Mouse (Mus musculus): ENCODE measurements around the gene Pou5f1. TPM values are rescaled to one million over a fixed set of nuclear protein-coding genes. Genes with fewer than 3 reads are reported as not detected.

Gene Pou5f1
- total RNA-seq, 2 experiments from 2014 or later, result 0.32 TPM; not detected in 1

DNA sequence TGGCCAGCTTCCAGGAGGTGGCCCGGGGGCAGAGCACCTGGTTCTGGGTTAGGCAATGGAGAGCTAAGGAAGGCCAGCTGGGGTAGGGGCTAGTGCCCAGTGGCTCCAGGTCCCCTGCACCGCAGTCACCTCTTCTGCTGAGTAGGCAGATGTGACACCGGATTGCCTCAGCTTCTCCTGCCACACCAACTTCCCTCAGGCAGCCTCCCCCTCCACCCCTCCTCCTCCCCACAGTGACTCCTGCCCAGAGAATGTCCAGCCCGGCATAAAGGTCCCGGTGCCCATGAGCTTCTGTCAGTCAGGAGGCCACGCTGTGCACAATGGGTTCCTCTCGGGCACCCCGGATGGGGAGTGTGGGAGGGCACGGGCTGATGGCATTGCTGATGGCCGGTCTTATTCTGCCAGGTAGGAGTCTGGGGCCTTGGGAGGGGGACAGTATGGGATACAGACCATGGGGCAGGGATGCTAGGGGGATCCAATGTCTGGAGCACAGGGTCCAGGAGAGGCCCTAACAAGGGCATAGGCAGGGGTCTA lies 46.1 kb downstream of the Pou5f1 start, which contains the start of gene Cdsn:
Gene Cdsn (plus strand): TSS at position 248 of the 534 bp plus-strand sequence.
- no peak for DNase-seq

- DNase-seq, result no peak
These were observed 48.5 kb downstream of the Pou5f1 start for GRCm38 (mm10) chr17:35554321-35554720.

GRCm38 (mm10) chr17:35554761-35555397 lies 49.1 kb downstream of the Pou5f1 start:
- no peak for DNase-seq

- DNase-seq, result no peak
These were observed 50.5 kb downstream of the Pou5f1 start for GRCm38 (mm10) chr17:35556186-35556765.

DNA sequence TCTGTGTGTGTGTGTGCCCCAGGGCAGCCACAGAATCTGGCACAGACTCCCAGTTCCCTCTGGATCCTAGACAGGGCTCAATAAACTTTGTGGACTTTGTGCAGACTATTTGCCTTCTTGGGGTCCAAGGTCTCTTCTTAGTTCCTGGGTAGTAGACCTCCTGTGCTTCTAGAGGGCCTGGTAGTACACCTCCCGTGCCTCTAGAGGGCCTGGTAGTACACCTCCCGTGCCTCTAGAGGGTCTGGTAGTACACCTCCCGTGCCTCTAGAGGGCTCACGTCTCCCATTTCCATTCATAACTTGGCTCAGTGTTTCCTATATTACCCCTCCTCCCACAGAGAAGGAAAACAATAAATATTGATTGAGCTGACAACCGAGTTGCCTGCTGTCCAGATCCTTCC lies 51.0 kb downstream of the Pou5f1 start:
- DNase-seq, result peak in 1 of 2 experiments; percentile 25

DNA sequence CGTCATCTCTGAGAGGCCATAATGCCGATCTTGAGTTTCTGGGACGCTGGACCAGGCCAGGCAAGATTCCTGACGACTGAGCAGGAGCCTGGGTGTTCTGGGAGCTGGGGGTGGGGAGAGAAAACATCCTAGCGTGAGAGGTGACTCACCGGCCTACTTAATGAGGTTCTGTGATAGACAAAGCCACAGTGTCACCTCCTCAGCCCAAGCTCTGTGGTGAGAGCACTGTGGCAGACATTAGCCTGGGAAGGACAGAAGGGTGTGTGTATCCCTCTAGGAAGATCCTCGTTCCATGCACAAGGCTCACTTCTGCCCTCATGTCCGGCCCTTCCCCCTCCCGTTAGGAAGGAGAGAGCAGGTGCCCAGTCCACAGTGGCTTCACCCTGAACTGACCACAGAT lies 51.5 kb downstream of the Pou5f1 start:
- no peak for DNase-seq

DNA sequence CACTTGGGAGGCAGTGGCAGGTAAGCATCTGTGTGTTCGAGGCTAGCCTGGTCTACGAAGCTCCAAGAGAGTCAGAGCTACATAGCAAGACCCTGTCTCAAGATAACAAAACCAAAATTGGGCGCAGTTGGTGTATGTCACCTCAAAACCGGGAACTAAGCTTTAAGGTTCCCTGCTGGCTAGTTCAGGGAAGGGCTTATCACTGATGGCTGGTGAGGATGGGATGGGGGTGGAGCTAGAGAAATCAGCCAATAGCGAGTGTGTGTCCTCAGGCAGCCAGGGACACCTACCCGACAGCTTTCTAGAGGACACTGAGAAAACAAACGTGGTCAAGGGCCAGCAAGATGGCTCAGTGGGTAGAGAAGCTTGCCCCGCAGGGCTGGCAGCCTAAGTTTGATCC lies 52.4 kb downstream of the Pou5f1 start:
- DNase-seq, result no peak

Other genes with a start within 250 kb of the Pou5f1 start
- 10 to 100 TPM; 13.4 to 18.0 TPM for gene H2-D1, start 243.3 kb upstream of the Pou5f1 start, total RNA-seq (2021)
- under 1 TPM in 1 of 2 experiments, not detected in 1; 0.20 TPM for gene H2-Q1, start 185.6 kb upstream of the Pou5f1 start, total RNA-seq (2021)
- gene H2-Q2, start 163.8 kb upstream of the Pou5f1 start, total RNA-seq (2021), result under 1 TPM in 1 of 2 experiments, not detected in 1; 0.37 TPM
- 1 to 10 TPM; 1.3 to 2.5 TPM for gene H2-Q4, start 126.4 kb upstream of the Pou5f1 start, total RNA-seq (2021)
- gene H2-Q6, start 81.2 kb upstream of the Pou5f1 start, total RNA-seq (2021), result not detected
- gene H2-Q7, start 66.9 kb upstream of the Pou5f1 start, total RNA-seq (2021), result under 1 TPM; 0.65 to 0.88 TPM
- gene H2-Q10, start 35.9 kb upstream of the Pou5f1 start, total RNA-seq (2021), result under 1 TPM in 1 of 2 experiments, not detected in 1; 0.15 TPM
- 1 to 10 TPM; 4.3 to 5.8 TPM for gene Tcf19, start 10.8 kb downstream of the Pou5f1 start, total RNA-seq (2021)
- 10 to 100 TPM in 1 of 2 experiments, 1 to 10 TPM in 1; 9.3 to 10.0 TPM for gene Cchcr1, start 11.1 kb downstream of the Pou5f1 start, total RNA-seq (2021)
- gene Psors1c2, start 27.2 kb downstream of the Pou5f1 start, total RNA-seq (2021), result under 1 TPM; 0.42 to 0.63 TPM
- gene Cdsn, start 46.1 kb downstream of the Pou5f1 start, total RNA-seq (2021), result under 1 TPM in 1 of 2 experiments, not detected in 1; 0.40 TPM
- not detected for gene 2300002M23Rik, start 61.4 kb downstream of the Pou5f1 start, total RNA-seq (2021)
- not detected for gene Sfta2, start 95.5 kb downstream of the Pou5f1 start, total RNA-seq (2021)
- gene Gm9573, start 120.6 kb downstream of the Pou5f1 start, total RNA-seq (2021), result not detected
- gene Mucl3, start 137.7 kb downstream of the Pou5f1 start, total RNA-seq (2021), result not detected
- gene Vars2, start 161.6 kb downstream of the Pou5f1 start, total RNA-seq (2021), result 10 to 100 TPM; 41.8 to 43.4 TPM
- gene Gtf2h4, start 167.7 kb downstream of the Pou5f1 start, total RNA-seq (2021), result 10 to 100 TPM; 31.1 to 32.1 TPM
- gene Ddr1, start 198.6 kb downstream of the Pou5f1 start, total RNA-seq (2021), result 10 to 100 TPM; 62.7 to 63.9 TPM

All from layer of hippocampus, postnatal 36 days (tissue).